Mouse (Mus musculus): ENCODE data around the gene Ston1. TPM values are rescaled to one million over a fixed set of nuclear protein-coding genes. Genes with fewer than 3 reads are reported as not detected.
A peak's percentile ranks its signal among the peaks of the same experiment; 100 is the strongest.

The Ston1 gene
- total RNA-seq, 1 experiment from 2014 or later, result not detected

DNA sequence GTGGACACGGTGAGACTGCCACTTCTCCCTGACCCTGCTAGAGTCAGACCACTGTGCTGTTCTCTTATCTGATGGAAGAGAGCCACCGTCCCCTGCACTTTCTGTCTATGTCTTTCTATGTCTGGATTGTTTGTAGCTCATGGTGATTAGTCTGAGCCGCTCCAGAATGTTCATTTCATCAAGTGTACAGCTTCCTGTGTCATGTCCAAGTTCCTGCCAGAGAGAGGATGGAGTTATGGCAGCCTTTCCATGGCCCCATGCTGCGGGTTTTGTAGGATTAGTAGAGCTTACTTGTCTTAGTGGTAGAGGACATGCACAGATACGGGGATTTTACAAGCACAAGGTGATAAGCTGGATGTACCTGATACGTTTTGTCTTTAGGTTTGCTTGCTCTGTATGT lies 16.9 kb upstream of the Ston1 start:
- no peak for ATAC-seq (replicated peaks in 1 of 2; ENCODE audit: insufficient read depth in 1 of 2, low FRiP score in 2 of 2, low TSS enrichment in 1 of 2, low read depth in 1 of 2, poor library complexity in 2 of 2, severe bottlenecking in 2 of 2)

DNA sequence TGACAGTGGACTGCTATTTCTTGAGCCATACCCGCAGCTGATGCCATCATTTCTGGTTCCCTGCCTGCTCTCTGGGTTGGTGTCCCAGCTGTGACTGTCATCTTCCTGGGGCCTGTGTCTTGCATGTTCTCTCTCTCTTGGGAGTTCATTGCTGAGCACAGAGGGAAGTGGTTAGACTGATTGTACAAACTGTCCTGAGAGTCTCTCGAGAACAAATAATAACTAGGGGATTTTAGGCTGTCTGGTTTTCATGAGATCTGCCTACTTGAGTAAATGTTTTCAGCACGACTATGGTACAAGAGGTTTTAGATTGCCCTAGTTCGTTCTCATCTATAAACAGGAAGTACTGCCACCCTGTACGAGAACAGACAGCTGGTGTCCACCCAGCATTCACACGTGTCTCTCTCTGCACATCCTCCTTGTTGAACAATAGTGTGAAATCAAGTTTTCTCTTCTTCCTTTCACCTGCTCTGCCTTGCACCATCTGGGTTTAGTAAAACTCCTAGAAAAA lies 15.9 kb upstream of the Ston1 start:
- ATAC-seq (replicated peaks in 1 of 2; ENCODE audit: insufficient read depth in 1 of 2, low FRiP score in 2 of 2, low TSS enrichment in 1 of 2, low read depth in 1 of 2, poor library complexity in 2 of 2, severe bottlenecking in 2 of 2), result no peak

DNA sequence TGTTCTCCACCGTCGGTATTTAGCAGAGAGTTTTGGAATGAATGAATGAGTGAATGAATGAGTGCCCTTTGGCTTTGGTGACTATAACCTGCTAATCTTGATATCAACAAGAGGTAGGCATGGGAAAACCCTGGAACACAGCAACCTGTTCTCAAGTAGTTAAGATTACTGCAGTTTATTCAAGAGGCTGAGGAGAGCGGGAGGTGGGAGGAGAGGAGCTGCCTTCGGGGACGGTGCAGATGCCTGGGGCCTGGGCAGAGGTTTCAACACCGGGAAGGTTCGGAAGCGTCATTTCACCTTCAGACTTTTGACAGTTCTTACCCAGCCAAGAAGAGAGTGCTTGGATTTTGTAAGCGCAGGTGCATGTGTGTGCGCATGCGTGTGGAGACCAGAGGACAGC lies 14.5 kb upstream of the Ston1 start:
- no peak for ATAC-seq (replicated peaks in 1 of 2; ENCODE audit: insufficient read depth in 1 of 2, low FRiP score in 2 of 2, low TSS enrichment in 1 of 2, low read depth in 1 of 2, poor library complexity in 2 of 2, severe bottlenecking in 2 of 2)

DNA sequence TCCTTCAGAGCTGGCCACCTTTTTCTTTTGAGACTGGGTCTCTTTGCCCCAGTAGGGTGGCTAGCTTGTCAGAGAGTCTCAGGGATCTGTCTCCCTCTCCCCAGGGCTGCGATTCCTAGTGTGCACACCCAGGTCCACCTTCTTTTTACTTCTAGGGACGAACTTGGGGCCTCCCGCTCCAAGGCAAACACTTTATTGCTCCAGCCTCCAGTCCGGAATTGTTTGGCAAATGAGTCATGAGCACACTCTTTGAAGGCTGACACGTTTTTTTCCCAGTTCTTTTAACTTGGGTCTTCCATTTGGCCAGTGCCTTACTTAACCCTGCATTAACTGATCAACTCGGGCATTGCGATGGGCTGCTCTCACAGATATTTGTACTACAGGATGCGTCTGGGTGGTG lies 14.1 kb upstream of the Ston1 start:
- ATAC-seq (replicated peaks in 1 of 2; ENCODE audit: insufficient read depth in 1 of 2, low FRiP score in 2 of 2, low TSS enrichment in 1 of 2, low read depth in 1 of 2, poor library complexity in 2 of 2, severe bottlenecking in 2 of 2), result no peak

DNA sequence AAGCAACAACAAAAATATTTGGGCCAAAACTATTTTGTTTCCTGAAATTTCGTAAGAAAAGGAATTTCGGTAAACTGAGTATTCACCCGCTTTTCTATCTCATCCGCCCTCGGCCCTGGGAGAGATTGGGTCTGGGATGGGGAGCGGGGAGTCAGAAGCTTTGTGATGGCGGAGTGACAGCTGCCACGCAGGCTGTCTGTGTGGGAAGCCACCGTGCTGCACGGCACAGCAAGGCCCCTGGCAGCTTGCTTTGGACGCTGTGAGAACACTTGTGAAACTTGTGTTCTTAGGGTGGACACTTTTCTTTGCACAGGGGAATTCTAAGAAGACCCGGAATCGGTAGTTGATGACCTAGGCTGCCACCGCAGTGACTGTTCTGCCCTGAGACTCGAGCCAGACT lies 10.1 kb upstream of the Ston1 start:
- no peak for ATAC-seq (replicated peaks in 1 of 2; ENCODE audit: insufficient read depth in 1 of 2, low FRiP score in 2 of 2, low TSS enrichment in 1 of 2, low read depth in 1 of 2, poor library complexity in 2 of 2, severe bottlenecking in 2 of 2)

DNA sequence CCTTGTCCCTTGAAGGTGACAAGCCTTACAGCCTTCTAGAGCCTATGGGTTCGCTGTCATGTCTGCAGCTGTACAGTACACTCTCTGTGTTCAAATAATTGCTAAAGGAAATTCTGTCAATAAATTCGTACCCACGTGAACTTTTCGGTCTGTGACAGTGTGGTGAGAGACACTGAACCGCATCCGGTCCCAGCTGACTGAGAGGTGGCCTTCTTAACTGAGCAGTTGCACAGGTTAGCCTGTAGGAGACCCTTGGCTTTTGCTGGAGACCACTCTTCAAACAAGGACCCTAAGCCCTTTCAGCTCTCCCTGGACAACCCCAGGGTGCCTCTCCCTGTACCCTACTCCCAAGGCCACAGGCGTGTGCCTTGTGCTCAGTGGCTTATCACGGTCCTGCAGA lies 9.3 kb upstream of the Ston1 start:
- ATAC-seq (replicated peaks in 1 of 2; ENCODE audit: insufficient read depth in 1 of 2, low FRiP score in 2 of 2, low TSS enrichment in 1 of 2, low read depth in 1 of 2, poor library complexity in 2 of 2, severe bottlenecking in 2 of 2), result no peak

DNA sequence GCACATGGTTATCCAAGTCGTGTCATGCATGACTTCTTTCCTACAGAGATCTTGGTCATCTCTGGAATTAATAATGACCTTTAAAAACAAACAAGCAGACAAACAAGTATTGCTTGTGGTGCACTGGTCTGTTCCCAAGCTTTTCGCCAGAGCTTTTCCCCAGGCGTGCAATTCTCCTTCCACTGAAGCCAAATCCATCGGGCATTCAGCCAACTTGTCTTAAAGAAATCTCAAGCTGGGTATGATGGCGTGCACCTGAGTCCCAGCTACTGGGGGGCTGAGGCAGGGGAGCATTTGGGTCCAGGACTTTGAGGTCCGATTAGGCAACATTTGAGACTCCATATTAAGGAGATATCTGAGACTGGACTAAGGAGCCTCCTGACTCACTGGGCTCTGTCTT lies 7.2 kb upstream of the Ston1 start:
- ATAC-seq (replicated peaks in 1 of 2; ENCODE audit: insufficient read depth in 1 of 2, low FRiP score in 2 of 2, low TSS enrichment in 1 of 2, low read depth in 1 of 2, poor library complexity in 2 of 2, severe bottlenecking in 2 of 2), result 0 out of 4 replicates have a peak, but pooled peaks of 1 of the 2 experiments have one; percentile 17

DNA sequence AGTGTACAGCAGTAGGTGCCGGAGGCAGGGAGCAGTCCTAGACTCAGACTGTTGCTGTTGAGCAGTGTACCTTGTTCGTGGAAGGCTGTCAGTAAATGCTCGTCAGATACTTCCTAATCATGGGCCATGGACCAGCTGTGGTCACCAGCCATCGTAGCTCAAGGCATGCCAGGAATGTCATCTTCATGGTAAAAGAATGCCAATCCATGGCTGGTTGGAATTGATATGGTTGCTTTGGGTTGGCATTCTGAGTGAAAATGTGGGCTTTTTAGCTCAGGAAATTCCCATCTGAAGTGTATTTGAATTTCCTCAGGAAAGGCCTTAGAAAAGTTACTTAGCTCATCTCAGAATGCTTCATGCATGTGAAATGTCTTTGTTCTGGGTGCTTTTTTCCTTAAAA lies 2.4 kb upstream of the Ston1 start:
- no peak for ATAC-seq (replicated peaks in 1 of 2; ENCODE audit: insufficient read depth in 1 of 2, low FRiP score in 2 of 2, low TSS enrichment in 1 of 2, low read depth in 1 of 2, poor library complexity in 2 of 2, severe bottlenecking in 2 of 2)

DNA sequence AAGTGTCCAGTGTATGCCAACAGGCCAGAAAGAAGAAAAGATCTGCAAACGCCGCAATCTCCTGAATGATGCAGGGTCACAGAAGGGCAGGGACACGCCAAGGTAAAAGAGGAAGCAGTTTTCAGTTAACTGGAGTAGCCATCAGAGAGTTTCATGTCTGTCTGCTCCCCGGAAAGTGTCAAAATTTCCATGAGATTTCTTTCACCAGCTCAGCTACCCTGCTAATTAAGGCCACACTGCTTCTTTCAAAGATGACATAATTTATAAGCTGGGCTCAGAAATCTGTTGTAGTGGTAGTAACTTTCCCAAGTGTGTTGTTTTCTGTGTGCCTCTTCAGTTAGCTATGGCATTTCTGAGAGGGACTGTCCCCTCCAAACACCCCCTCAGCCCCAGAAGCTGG lies 1.4 kb upstream of the Ston1 start:
- no peak for ATAC-seq (replicated peaks in 1 of 2; ENCODE audit: insufficient read depth in 1 of 2, low FRiP score in 2 of 2, low TSS enrichment in 1 of 2, low read depth in 1 of 2, poor library complexity in 2 of 2, severe bottlenecking in 2 of 2)

DNA sequence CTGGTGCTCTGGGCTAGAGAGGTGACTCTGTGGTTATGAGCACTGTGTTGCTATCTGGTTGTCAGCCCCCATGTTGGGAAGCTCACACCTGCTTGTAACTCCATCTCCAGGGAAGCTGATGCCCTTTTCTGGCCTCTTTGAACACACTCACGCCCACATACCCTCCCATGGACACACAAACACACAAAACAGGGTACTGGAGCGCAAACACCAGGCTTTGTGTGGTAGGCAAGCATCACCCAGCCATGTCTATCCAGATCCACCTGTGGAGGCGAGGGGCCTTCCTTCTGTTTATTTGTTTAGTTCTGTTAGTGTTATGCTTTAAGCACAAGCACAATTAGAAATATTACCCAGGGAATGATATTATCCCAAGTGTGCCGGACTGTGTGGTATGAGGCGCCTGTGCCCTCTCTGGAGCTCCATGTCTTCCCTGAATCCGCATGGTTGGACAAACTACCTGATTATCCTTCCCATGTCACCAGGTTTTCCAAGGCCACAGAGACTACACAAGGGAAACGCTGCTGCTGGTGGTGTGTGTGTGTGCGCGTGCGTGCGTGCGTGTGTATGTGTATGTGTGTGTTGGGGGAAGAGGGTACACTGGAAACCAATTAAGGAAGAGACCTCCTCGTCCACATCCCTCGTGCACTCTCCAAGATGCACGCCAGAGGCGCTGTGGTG lies 801 bp upstream of the Ston1 start:
- peak; percentile 80 to 94 for ATAC-seq (replicated peaks in 1 of 2; ENCODE audit: insufficient read depth in 1 of 2, low FRiP score in 2 of 2, low TSS enrichment in 1 of 2, low read depth in 1 of 2, poor library complexity in 2 of 2, severe bottlenecking in 2 of 2)

DNA sequence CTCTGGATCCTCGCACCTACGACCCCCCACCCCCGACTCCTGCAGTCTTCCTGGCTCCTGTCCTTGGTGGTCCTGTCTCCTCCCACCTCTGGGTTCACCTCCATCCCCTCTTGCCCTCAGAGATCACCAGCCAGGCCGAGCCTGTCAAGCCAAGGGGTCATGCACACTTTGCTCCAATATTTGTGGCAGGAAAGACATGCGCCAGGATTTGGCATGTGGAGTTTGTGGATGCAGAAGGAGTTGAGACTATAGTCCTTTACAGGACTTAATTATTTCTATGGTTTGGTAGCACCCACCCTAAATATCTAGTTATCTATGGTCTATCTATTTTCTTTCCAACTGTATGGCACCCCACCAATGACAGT lies 554 bp downstream of the Ston1 start:
- ATAC-seq (replicated peaks in 1 of 2; ENCODE audit: insufficient read depth in 1 of 2, low FRiP score in 2 of 2, low TSS enrichment in 1 of 2, low read depth in 1 of 2, poor library complexity in 2 of 2, severe bottlenecking in 2 of 2), result no peak

DNA sequence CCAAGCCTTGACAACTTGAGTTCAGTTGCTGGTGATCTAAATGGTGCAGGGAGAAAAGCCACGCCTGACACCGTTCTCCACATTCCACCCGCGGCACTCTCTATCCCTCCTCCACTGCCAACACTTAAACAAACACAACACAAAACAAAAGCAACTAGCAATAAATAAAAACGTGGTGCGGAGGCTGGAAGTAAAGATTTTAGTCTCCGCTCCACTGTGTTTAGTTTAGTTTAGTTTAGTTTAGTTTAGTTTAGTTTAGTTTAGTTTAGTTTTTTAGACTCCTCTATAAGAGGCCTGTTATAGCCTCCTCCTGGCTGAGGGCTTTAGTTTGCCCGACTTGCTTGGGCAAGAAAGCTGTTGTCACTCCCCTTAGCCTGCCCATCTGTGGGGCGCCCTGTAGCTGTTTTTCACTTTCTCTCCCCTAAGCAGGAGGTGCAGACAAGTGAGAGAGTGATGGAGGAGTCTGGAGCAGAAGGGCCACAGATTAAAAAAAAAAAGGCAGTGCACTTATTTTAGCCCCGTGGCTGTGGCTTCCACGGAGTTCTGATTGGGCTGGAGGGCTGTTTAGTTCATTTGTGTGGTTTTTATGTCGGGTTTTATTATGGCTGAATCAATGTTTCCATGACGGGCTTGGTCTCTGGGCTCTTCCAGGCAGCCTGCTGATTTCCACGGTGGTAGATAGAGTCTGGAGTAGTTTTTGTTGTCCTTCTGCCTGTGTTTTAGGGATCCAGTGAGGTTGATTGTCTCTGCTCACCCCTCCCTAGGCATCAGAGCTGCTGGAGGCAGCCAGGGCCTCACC lies 1.3 kb downstream of the Ston1 start:
- no peak for ATAC-seq (replicated peaks in 1 of 2; ENCODE audit: insufficient read depth in 1 of 2, low FRiP score in 2 of 2, low TSS enrichment in 1 of 2, low read depth in 1 of 2, poor library complexity in 2 of 2, severe bottlenecking in 2 of 2)

DNA sequence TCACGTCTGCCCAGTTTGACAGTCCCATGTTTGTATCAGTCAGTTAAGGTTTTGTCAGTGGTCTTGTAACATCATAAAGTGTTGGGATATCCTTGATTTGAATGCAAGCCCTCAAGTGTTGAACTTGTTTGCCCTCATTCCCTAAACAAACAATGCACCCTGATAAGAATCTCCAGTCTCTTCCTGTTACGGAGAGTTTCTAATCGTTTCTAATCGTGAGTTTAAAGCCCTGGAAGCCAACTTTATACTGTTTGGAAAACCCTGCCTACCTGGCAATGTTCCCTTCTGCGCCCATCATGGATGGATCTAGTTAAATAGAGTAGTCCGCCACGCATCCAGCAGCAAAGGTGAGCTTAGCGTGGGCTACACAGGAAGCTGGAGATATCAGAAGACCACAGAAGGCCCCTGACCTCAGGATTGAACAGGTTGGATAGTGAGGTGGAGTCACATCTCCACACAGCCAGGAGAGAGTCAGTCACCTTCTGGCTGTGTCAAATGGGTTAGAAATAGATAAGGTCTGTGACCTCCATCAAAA lies 3.1 kb downstream of the Ston1 start:
- no peak for ATAC-seq (replicated peaks in 1 of 2; ENCODE audit: insufficient read depth in 1 of 2, low FRiP score in 2 of 2, low TSS enrichment in 1 of 2, low read depth in 1 of 2, poor library complexity in 2 of 2, severe bottlenecking in 2 of 2)

DNA sequence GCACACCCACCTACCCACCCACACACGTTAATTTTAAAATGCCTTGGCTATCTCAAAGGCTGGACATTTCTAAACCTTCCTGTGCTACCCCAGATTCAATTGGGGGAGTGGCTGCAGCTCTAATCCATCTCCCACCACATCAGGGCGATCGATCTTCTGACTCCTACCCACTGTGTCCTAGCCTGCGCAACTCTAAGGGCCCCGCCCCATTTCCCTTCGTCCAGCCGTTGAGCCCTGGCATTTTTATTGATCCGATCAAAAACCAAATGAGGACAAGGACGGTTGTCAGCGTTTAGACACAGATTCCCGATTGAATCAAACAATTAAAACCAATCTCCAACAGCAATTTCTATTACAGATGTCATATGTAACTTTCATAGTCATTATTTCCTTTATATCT lies 6.5 kb downstream of the Ston1 start:
- ATAC-seq (replicated peaks in 1 of 2; ENCODE audit: insufficient read depth in 1 of 2, low FRiP score in 2 of 2, low TSS enrichment in 1 of 2, low read depth in 1 of 2, poor library complexity in 2 of 2, severe bottlenecking in 2 of 2), result no peak

DNA sequence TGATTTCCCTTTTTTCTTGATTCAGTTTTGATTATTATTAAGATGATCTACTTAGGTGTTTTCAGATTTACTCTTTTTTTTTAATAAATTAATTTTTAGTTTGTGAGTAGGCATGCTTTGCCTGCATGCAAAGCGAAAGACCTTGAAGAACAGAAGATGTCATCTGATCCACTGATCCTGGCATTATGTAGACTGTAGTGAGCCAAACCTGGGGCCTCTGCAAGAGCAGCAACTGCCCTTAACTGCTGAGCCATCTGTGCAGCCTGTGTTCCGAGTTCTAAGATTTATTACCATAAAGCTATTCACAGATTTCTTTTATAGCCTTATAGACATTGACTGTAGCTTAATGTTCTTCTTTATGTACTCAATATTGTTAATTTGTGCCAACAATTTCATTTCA lies 8.6 kb downstream of the Ston1 start:
- no peak for ATAC-seq (replicated peaks in 1 of 2; ENCODE audit: insufficient read depth in 1 of 2, low FRiP score in 2 of 2, low TSS enrichment in 1 of 2, low read depth in 1 of 2, poor library complexity in 2 of 2, severe bottlenecking in 2 of 2)

DNA sequence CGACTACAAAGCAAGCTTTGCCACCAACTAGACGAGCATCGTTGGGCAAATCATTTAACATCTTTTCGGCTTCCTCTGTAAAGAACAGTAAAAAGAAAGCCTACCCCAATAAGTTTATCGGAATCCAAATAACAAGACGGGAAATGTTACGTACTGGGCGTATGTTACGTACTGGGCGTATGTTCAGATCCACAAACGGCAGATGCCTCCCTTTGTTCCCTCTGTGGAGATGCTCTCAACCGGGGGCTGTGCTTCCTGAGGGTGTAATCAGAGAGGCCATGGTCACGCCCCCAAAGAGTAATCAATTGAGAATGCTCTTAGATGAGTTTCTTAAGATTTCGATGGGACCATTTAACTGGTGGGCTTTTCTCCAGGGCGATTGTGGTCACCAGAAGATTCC lies 11.9 kb downstream of the Ston1 start:
- no peak for ATAC-seq (replicated peaks in 1 of 2; ENCODE audit: insufficient read depth in 1 of 2, low FRiP score in 2 of 2, low TSS enrichment in 1 of 2, low read depth in 1 of 2, poor library complexity in 2 of 2, severe bottlenecking in 2 of 2)

DNA sequence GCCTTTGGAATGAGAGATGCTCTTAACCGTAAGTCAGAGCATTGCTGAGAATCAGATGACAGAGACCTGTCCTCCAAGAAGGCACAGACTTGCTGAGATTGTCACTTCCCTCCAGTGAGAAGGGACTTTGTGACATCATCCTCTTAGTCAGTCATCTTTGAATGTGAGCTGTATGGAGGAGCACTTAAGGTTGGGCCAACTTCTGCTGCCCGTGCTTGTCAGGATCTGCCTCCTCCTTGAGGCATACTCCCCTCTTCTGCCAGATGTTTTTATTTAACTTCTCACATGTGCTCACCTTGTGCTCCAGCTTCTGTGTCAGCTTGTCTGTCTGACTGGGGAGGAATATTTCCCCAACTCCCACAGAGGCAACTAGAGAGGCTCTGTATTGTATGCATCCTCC lies 13.6 kb downstream of the Ston1 start:
- ATAC-seq (replicated peaks in 1 of 2; ENCODE audit: insufficient read depth in 1 of 2, low FRiP score in 2 of 2, low TSS enrichment in 1 of 2, low read depth in 1 of 2, poor library complexity in 2 of 2, severe bottlenecking in 2 of 2), result no peak

DNA sequence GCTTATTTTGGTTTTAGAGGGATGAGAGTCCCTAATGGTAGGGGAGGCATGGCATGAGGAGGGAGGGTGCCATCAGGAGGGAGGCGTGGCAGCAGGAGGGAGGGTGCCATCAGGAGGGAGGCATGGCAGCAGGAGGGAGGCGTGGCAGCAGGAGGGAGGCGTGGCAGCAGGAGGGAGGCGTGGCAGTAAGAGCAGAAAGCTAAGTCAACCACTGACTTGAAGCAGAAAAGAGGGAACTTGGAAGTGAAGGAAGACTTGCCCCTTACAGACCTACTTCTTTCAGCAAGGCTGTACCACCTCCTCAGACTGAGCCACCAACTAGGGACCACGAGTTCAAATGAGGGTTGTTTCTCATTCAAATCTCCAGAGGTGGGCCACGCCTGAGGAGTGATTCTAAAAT lies 15.7 kb downstream of the Ston1 start:
- ATAC-seq (replicated peaks in 1 of 2; ENCODE audit: insufficient read depth in 1 of 2, low FRiP score in 2 of 2, low TSS enrichment in 1 of 2, low read depth in 1 of 2, poor library complexity in 2 of 2, severe bottlenecking in 2 of 2), result peak in 1 of 2 experiments; percentile 17; a peak in 1 of 4 replicates
